Mouse (Mus musculus) CD4-positive, CD25-positive, alpha-beta regulatory T cell, adult 2 months (primary cell): ENCODE data around the gene Smdt1.
A peak's percentile ranks its signal among the peaks of the same experiment; 100 is the strongest.

Source experiments
- DNase-seq: peaks from one replicate; pipeline ENCODE4 v3.0.0-alpha.2; 2012; ENCODE audit warnings: low read depth, low spot score

Smdt1 gene

GRCm38 (mm10) chr15:82338593-82339112, at the start of gene Smdt1, which contains the start of the genes Naga and Pheta2:
Smdt1 (plus strand) TSS chr15:82338959.
Naga (minus strand) TSS chr15:82338925.
Pheta2 (plus strand) TSS chr15:82338942.
- peak; percentile 97 for DNase-seq

- peak; percentile 64 for DNase-seq
Observed at GRCm38 (mm10) chr15:82290252-82290651, 48.5 kb upstream of the Smdt1 start.

- no peak for DNase-seq
Observed at GRCm38 (mm10) chr15:82292851-82293250, 45.9 kb upstream of the Smdt1 start.

GRCm38 (mm10) chr15:82293271-82293711, 45.5 kb upstream of the Smdt1 start:
- DNase-seq = no peak

- DNase-seq = peak; percentile 26
Observed at GRCm38 (mm10) chr15:82294059-82294458, 44.7 kb upstream of the Smdt1 start.

GRCm38 (mm10) chr15:82298764-82299561, 39.8 kb upstream of the Smdt1 start, which contains the start of gene Wbp2nl:
Wbp2nl (plus strand) TSS chr15:82298954.
- DNase-seq = peak; percentile 20

GRCm38 (mm10) chr15:82307107-82307506, 31.7 kb upstream of the Smdt1 start:
- no peak for DNase-seq

- DNase-seq = no peak
Observed at GRCm38 (mm10) chr15:82308416-82308815, 30.3 kb upstream of the Smdt1 start.

GRCm38 (mm10) chr15:82317839-82318238, 20.9 kb upstream of the Smdt1 start:
- no peak for DNase-seq

- no peak for DNase-seq
Observed at GRCm38 (mm10) chr15:82319613-82320012, 19.1 kb upstream of the Smdt1 start.

- no peak for DNase-seq
Observed at GRCm38 (mm10) chr15:82322195-82322594, 16.6 kb upstream of the Smdt1 start.

GRCm38 (mm10) chr15:82325382-82325781, 13.4 kb upstream of the Smdt1 start:
- DNase-seq = peak; percentile 34

GRCm38 (mm10) chr15:82335194-82335593, 3.6 kb upstream of the Smdt1 start:
- DNase-seq = no peak

GRCm38 (mm10) chr15:82336629-82337028, 2.1 kb upstream of the Smdt1 start:
- DNase-seq = no peak

- DNase-seq = no peak
Observed at GRCm38 (mm10) chr15:82337875-82338274, 884 bp upstream of the Smdt1 start.

GRCm38 (mm10) chr15:82339150-82339549, 391 bp downstream of the Smdt1 start:
- no peak for DNase-seq

GRCm38 (mm10) chr15:82339634-82340254, 985 bp downstream of the Smdt1 start:
- DNase-seq = no peak

- DNase-seq = no peak
Observed at GRCm38 (mm10) chr15:82340414-82341035, 1.8 kb downstream of the Smdt1 start.

GRCm38 (mm10) chr15:82341036-82341501, 2.3 kb downstream of the Smdt1 start:
- DNase-seq = peak; percentile 46

- peak; percentile 64 for DNase-seq
Observed at GRCm38 (mm10) chr15:82341675-82342542, 3.1 kb downstream of the Smdt1 start.

GRCm38 (mm10) chr15:82342543-82342935, 3.8 kb downstream of the Smdt1 start:
- DNase-seq = peak; percentile 34
